Comparison of ENCODE assay signal across 12 mouse cellular contexts in genomic region chr1:154418278-154418677, GRCm38 (mm10).
DNase-seq lines count a peak whose midpoint lies in the region; TF ChIP-seq lines count a peak whose summit lies in the region.
"Had no signal": no experiment of that assay in that cellular context is flagged by ENCODE, and none has a peak within 500 bp of the region (broad histone marks: within the 10 kb centered on the region; RNA-seq: fewer than 3 reads in every experiment).

No protein-coding gene starts in this region.

- no peaks in the 10 kb centered on the region for H3K27me3 ChIP-seq in cerebellum, adult 2 months (ENCODE audit: control insufficient read depth, insufficient read depth, low read length)
- H3K27me3 ChIP-seq: limb, embryonic 13.5 days had no signal

- no peak for TF ChIP-seq POLR2A in cerebellum, adult 2 months (IDR thresholded peaks at IDR 0.05; ENCODE audit: borderline replicate concordance, insufficient read depth, low read length)

- TF ChIP-seq CTCF in cerebellum, adult 2 months (IDR thresholded peaks at IDR 0.05; ENCODE audit: borderline replicate concordance, insufficient read depth, low read depth, low read length) = peak; percentile 46; the same call in 1 of the 2 replicates

- no peak overlapping the region for H3K4me3 ChIP-seq in cerebellum, adult 2 months (replicated peaks; ENCODE audit: insufficient read depth, low read depth, low read length)
- H3K4me3 ChIP-seq: limb, embryonic 13.5 days had no signal

- 4% methylated on average over 5 of the region's 5 CpGs for WGBS in cerebellum, adult 2 months

- peaks cover 6% of the 10 kb centered on the region for H3K4me1 ChIP-seq in cerebellum, adult 2 months (ENCODE audit: control insufficient read depth, insufficient read depth, low read length)

- DNase-seq in heart, adult 11 months = peak; percentile 51
- DNase-seq in heart, postnatal 25 days (ENCODE audit: low spot score) = no peak
- DNase-seq in ovary, postnatal 14 days (ENCODE audit: low spot score) = peak; percentile 1
- DNase-seq in ovary, postnatal 10 days (ENCODE audit: low spot score) = no peak
- DNase-seq in cerebellum, adult 2 months = peak; percentile 79 to 80
- peak; percentile 3 to 5 for DNase-seq in heart, postnatal 36 days
- no peak for DNase-seq in natural killer cell, adult 2 months (ENCODE audit: low spot score in 2 of 2)
- no peak for DNase-seq in spleen, adult 18-20 months
- DNase-seq: kidney, postnatal 14 days; thymus, postnatal 25 days had no signal

- H3K27ac ChIP-seq in cerebellum, adult 2 months (ENCODE audit: insufficient read depth, low read length) = no peak overlapping the region
- H3K27ac ChIP-seq: hindbrain, embryonic 14.5 days; limb, embryonic 13.5 days had no signal

- intact Hi-C loops in heart, postnatal 25 days (cut with DNase I) = no loop called here
- intact Hi-C loops in heart, postnatal 36 days (cut with DNase I) = no loop called here

Comparison
In these comparisons a context has a peak if more than half of its experiments do, and no peak if none do; other contexts are left out.
1. DNase-seq: peak in heart, adult 11 months (single experiment), ovary, postnatal 14 days (single experiment), cerebellum, adult 2 months (2 of 2) and heart, postnatal 36 days (2 of 2); none in heart, postnatal 25 days (single experiment), ovary, postnatal 10 days (single experiment), natural killer cell, adult 2 months (0 of 2) and spleen, adult 18-20 months (0 of 2).